Mouse (Mus musculus): ENCODE measurements around the gene Gtf3c6. TPM values are rescaled to one million over a fixed set of nuclear protein-coding genes. Genes with fewer than 3 reads are reported as not detected.

The Gtf3c6 gene
- 12.9 and 14.4 TPM in 2 replicates for polyA plus RNA-seq (2012)

DNA sequence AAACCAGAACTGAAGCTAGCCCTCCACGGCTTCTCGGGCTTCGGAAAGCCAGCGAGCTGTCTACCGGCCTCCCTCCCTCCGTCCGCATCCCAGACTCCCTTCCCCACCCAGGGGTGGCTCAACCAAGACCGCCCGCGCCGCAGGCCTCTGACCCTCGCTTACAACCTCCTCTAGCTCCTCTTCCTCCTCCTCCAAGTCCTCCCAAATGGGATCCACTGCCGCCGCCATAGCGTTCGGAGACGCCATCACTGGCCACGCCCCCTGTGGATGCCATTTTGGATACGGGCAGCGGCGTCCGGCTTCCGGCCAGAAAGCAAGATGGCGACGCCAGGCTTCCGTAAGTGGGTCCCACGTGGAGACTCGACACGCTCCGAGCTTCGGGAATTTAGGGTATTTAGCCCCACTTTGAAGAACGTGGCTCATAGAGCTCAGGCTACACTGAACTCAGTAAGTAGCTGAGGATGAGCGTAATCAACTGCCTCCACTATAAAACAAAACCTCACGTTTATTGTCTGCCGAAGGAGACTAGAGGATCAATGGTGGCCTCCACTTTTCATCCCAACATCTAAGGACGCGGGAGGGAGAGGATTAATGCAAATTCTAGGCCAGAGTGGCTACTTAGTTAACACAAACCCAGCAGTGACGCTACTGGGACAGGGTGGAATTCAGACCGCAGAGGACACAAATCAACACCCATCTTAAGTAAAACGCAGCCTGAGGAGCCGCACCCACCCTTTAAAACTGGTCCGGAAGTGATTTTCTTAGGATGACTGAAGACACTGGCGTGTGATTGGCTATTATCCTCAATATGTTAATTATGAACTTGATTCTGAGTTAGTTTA lies at the start of gene Gtf3c6:
Gene Gtf3c6, minus strand, starts transcription at position 695 of the 842 bp plus-strand sequence.
- TF ChIP-seq GATA1 (IDR thresholded peaks at IDR 0.05; ENCODE audit: low read length), result no peak

GRCm38 (mm10) chr10:40305989-40306388 lies 48.1 kb upstream of the Gtf3c6 start:
- no peak for TF ChIP-seq GATA1 (IDR thresholded peaks at IDR 0.05; ENCODE audit: low read length)

- no peak for TF ChIP-seq GATA1 (IDR thresholded peaks at IDR 0.05; ENCODE audit: low read length)
These were observed 44.5 kb upstream of the Gtf3c6 start, which contains the start of gene Amd1 for GRCm38 (mm10) chr10:40302140-40302985. Gene Amd1, minus strand, starts transcription at chr10:40302186.

- no peak for TF ChIP-seq GATA1 (IDR thresholded peaks at IDR 0.05; ENCODE audit: low read length)
These were observed 42.8 kb upstream of the Gtf3c6 start for GRCm38 (mm10) chr10:40300648-40301171.

- no peak for TF ChIP-seq GATA1 (IDR thresholded peaks at IDR 0.05; ENCODE audit: low read length)
These were observed 34.7 kb upstream of the Gtf3c6 start for GRCm38 (mm10) chr10:40292640-40293039.

- TF ChIP-seq GATA1 (IDR thresholded peaks at IDR 0.05; ENCODE audit: low read length), result no peak
These were observed 28.9 kb upstream of the Gtf3c6 start for GRCm38 (mm10) chr10:40286767-40287166.

GRCm38 (mm10) chr10:40285571-40285970 lies 27.7 kb upstream of the Gtf3c6 start:
- TF ChIP-seq GATA1 (IDR thresholded peaks at IDR 0.05; ENCODE audit: low read length), result no peak

GRCm38 (mm10) chr10:40284997-40285396 lies 27.1 kb upstream of the Gtf3c6 start:
- TF ChIP-seq GATA1 (IDR thresholded peaks at IDR 0.05; ENCODE audit: low read length), result no peak

- no peak for TF ChIP-seq GATA1 (IDR thresholded peaks at IDR 0.05; ENCODE audit: low read length)
These were observed 26.4 kb upstream of the Gtf3c6 start for GRCm38 (mm10) chr10:40284179-40284831.

DNA sequence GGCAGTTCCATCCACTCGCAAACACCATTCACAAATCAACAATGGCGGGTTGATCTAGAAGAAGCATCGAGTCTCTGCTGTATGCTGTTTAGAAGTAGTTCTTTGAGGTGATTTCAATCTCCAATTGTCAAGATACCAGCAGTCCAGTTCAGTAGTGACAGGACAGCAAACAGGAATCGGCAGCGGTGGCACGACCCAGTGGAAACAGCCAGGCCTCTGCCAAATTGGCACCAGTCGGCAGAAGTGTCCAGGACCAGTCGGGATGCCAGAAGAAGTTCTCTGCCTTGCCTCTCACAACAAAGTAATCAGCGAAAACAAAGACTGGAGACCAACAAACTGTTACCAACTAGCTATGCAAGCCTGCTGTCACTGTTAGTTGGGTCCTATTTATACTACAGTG lies 25.7 kb upstream of the Gtf3c6 start:
- no peak for TF ChIP-seq GATA1 (IDR thresholded peaks at IDR 0.05; ENCODE audit: low read length)

DNA sequence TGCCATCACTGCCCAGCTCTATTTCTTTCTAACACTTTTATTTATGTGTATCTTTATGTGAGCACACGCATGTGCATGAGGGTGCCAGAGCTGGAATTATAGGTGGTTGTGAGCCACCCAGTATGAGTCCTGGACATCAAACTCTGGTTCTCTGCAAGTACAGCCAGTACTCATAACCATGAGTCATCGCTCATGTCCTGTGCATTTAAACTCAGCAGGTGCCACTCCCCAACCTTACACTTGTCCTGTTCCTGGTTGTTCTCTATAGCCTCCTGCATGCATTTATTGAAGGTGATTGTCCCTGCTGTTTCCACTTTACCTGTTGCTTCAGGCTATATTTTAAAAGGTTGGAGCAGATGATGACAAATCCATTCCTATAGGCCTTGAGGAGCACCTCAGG lies 23.7 kb upstream of the Gtf3c6 start:
- TF ChIP-seq GATA1 (IDR thresholded peaks at IDR 0.05; ENCODE audit: low read length), result no peak

- TF ChIP-seq GATA1 (IDR thresholded peaks at IDR 0.05; ENCODE audit: low read length), result no peak
These were observed 20.4 kb upstream of the Gtf3c6 start for GRCm38 (mm10) chr10:40278317-40278716.

GRCm38 (mm10) chr10:40275991-40276390 lies 18.1 kb upstream of the Gtf3c6 start:
- no peak for TF ChIP-seq GATA1 (IDR thresholded peaks at IDR 0.05; ENCODE audit: low read length)

DNA sequence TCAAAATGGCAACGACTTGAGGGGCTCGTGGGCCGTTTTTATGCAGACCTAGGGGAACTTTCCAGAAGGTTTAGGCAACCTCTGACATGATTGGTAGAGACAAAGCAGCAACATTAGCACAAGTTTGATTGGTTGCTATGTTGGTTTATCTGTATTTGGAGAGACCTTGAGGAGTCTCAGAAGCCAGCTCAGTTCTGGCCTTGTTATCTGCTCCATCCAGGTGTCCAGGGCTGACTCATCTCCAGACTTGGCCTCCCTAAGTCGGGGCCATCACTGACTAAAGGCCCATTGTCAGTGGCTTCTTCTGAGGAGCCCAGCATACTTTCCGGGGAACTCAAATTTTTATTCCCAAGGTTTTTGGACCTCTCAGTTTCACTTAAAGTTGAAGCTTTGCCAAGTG lies 16.0 kb upstream of the Gtf3c6 start:
- TF ChIP-seq GATA1 (IDR thresholded peaks at IDR 0.05; ENCODE audit: low read length), result no peak

GRCm38 (mm10) chr10:40271216-40271615 lies 13.3 kb upstream of the Gtf3c6 start:
- TF ChIP-seq GATA1 (IDR thresholded peaks at IDR 0.05; ENCODE audit: low read length), result no peak

GRCm38 (mm10) chr10:40264920-40265319 lies 7.0 kb upstream of the Gtf3c6 start:
- TF ChIP-seq GATA1 (IDR thresholded peaks at IDR 0.05; ENCODE audit: low read length), result no peak
